Mouse (Mus musculus): Measurements from ENCODE around the gene Gm36079. TPM values are rescaled to one million over a fixed set of nuclear protein-coding genes. Genes with fewer than 3 reads are reported as not detected.
"Not testable (repeated sequence)": the region's sequence is repeated elsewhere in the genome, so short reads cannot be mapped to it uniquely, and the experiment has no call there.

The Gm36079 gene
- polyA plus RNA-seq (2015; fragmentation: Nextera tagmentation; extraction: Ambion mirVana): not detected in 2 replicates

DNA sequence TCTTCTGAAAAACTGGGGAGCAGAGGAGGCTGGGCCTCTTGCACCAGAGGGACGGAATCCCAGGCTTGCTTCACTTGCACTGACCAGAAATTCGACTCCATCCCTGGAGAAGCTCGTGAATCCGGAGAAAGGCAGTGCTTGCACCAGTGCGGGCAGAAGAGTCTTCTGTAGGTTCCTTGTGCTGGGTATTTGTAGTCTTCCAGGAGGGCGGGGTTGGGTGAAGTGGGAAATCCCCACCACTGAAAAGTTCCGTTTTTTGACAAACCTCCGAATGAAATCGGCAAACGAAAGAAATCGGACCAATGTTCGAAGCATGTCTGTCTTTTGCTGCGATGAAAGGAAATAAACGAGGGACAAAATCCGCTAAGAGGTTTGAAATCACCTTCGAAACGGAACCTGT lies at the start of gene Gm36079:
Gm36079 (minus strand) TSS at position 101 of the 400 bp plus-strand sequence.
- peaks cover 34% of the 10 kb centered on the region for H3K27me3 ChIP-seq
- H3K27ac ChIP-seq (replicated peaks); H3K4me1 ChIP-seq (replicated peaks); H3K4me2 ChIP-seq; H3K4me3 ChIP-seq (replicated peaks); H3K36me3 ChIP-seq (replicated peaks); ATAC-seq (ENCODE audit: insufficient read depth); H3K9me3 ChIP-seq (replicated peaks); H3K9ac ChIP-seq: not testable (repeated sequence)
- WGBS (ENCODE audit: insufficient replicate concordance): 0% methylated on average over 5 of the region's 17 CpGs

DNA sequence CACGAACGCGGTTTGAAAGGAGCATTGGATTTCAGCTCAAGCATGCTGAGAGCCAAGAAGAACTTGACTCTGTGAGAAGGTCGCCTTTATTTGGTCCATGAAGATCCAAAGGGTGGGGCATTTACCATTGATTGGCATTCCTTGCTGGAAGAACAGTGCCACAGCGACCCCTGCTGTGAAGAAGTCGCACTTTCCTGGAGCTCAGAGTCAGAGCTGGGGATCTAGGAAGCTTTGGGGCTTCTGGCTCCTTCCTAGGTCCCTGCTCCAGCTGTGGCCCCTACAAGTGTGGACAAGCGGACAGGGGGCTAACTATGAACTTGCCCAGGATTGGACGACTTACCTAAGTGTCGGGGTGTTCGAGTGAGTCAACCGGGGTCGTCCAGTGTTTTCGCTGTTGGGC lies 44.1 kb upstream of the Gm36079 start:
- H3K4me3 ChIP-seq (replicated peaks); H3K27me3 ChIP-seq; H3K9ac ChIP-seq; H3K27ac ChIP-seq (replicated peaks); H3K36me3 ChIP-seq (replicated peaks); H3K9me3 ChIP-seq (replicated peaks); ATAC-seq (ENCODE audit: insufficient read depth); H3K4me2 ChIP-seq; H3K4me1 ChIP-seq (replicated peaks): not testable (repeated sequence)
- WGBS (ENCODE audit: insufficient replicate concordance): no CpG with 5 or more reads among the region's 13 CpGs

DNA sequence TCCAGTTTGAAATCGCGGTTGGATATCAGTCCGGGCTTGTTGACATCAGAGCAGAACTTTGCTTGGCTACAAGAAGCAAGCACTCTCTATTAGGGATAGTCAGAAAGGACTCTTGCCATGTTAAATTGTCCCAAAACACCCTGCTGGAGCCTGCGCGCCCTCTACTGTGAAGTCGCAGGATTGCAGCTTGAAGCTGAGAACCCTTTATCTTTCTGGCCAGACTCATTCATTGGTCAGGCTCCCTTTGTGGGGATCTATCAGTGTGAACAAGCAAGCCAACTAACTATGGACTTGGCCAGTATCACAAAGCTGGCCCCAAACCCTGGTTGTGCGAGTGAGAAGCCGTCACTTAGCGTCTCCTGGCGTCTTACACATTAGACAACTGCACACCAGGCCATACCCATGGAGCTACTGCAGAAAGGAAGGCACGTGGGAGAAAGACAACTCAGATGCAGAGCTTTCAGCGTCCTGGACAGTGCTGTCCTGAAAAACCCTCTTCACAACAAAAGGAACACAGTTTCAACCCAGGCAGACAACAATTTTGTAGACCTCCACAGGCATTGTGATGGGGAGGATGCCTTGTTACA lies 43.3 kb upstream of the Gm36079 start:
- H3K4me1 ChIP-seq (replicated peaks); H3K4me2 ChIP-seq; H3K9me3 ChIP-seq (replicated peaks); ATAC-seq (ENCODE audit: insufficient read depth); H3K9ac ChIP-seq; H3K27ac ChIP-seq (replicated peaks); H3K27me3 ChIP-seq; H3K4me3 ChIP-seq (replicated peaks); H3K36me3 ChIP-seq (replicated peaks): not testable (repeated sequence)
- WGBS (ENCODE audit: insufficient replicate concordance): no CpG with 5 or more reads among the region's 12 CpGs

DNA sequence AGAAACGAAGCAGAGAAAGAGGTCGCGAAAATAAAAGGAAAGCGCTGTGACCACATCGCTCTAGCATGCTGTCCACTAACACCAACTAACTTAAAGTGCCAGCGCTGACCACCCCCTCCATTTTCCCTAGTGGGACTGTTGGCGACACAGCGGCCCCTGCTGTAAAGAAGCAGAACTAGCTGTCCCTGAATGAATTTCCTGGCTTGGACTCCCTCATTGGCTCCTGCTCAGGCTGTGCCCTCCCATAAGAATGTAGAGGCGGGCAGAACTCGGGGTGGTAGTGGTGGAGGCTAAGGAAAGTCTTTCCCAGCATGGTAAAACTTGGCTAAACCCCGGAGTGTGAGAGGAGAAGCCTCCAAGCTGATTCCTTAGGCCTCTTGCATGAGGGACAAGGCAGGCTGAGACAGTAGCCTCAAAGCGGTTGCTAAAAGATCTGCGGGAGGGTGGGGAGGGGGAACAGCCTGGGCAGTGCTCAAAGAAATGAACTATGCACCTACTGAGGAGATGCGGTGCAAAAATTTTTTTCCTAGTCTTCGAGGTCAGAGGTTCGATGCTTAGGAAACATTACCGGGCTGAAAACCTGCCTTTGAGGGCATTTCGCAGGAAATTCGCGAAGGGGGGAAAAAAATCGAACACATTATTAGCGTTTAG lies 36.8 kb upstream of the Gm36079 start:
- H3K27ac ChIP-seq (replicated peaks); H3K36me3 ChIP-seq (replicated peaks); H3K4me2 ChIP-seq; H3K9ac ChIP-seq; H3K4me3 ChIP-seq (replicated peaks); ATAC-seq (ENCODE audit: insufficient read depth); H3K27me3 ChIP-seq; H3K9me3 ChIP-seq (replicated peaks); H3K4me1 ChIP-seq (replicated peaks): not testable (repeated sequence)
- no CpG with 5 or more reads among the region's 22 CpGs for WGBS (ENCODE audit: insufficient replicate concordance)

DNA sequence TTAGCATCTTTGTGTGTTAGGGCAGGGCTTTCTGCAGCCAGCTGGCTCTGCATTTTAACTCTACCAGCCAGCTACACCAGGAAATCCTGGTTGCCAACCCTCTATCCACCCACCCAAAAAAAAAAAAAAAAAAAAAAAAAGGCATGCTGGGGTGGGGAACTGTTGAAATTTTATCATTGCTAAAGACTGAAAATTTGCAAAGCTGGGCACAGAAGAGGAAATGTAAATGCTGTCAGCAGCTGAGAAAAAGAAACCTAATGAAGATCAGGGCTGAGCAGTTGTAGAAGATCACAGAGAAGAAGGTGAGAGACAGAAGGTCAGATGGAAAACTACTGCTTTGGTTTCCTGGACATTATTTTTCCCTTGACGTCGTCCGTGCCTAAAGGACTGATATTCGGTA lies 36.1 kb upstream of the Gm36079 start:
- WGBS (ENCODE audit: insufficient replicate concordance): no CpG with 5 or more reads among the region's 4 CpGs
- not testable (repeated sequence) for H3K27ac ChIP-seq (replicated peaks); H3K9ac ChIP-seq; ATAC-seq (ENCODE audit: insufficient read depth); H3K9me3 ChIP-seq (replicated peaks); H3K4me2 ChIP-seq; H3K4me3 ChIP-seq (replicated peaks); H3K36me3 ChIP-seq (replicated peaks); H3K27me3 ChIP-seq; H3K4me1 ChIP-seq (replicated peaks)

- not testable (repeated sequence) for H3K9me3 ChIP-seq (replicated peaks); ATAC-seq (ENCODE audit: insufficient read depth); H3K4me3 ChIP-seq (replicated peaks); H3K9ac ChIP-seq; H3K36me3 ChIP-seq (replicated peaks); H3K27me3 ChIP-seq; H3K27ac ChIP-seq (replicated peaks); H3K4me1 ChIP-seq (replicated peaks); H3K4me2 ChIP-seq
Observed at GRCm38 (mm10) chr13:120052085-120052484, 25.3 kb upstream of the Gm36079 start, which contains the start of gene Gm21188. Gene Gm21188 (minus strand): TSS chr13:120052194.

DNA sequence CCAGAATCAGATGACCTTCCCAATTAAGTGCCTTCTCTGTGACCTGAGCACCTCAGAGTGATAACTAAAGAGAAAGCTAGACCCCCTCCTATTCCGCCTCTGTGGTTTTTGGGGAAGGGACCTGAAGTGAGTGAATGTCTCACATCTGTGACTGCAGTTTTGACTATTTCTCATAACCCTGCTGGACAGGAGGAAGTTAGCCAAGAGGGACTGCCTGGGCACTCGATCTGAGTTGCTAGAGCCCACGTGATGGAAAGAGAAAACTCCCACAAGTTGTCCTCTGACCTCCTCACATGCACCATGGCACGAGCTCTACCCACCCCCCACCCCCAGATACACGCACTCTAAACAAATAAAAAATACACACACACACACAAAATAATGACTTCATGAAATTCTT lies 21.8 kb upstream of the Gm36079 start:
- not testable (repeated sequence) for H3K27me3 ChIP-seq; H3K27ac ChIP-seq (replicated peaks); H3K4me3 ChIP-seq (replicated peaks); H3K36me3 ChIP-seq (replicated peaks); ATAC-seq (ENCODE audit: insufficient read depth); H3K9ac ChIP-seq; H3K9me3 ChIP-seq (replicated peaks); H3K4me1 ChIP-seq (replicated peaks); H3K4me2 ChIP-seq
- WGBS (ENCODE audit: insufficient replicate concordance): no CpG with 5 or more reads among the region's 5 CpGs

DNA sequence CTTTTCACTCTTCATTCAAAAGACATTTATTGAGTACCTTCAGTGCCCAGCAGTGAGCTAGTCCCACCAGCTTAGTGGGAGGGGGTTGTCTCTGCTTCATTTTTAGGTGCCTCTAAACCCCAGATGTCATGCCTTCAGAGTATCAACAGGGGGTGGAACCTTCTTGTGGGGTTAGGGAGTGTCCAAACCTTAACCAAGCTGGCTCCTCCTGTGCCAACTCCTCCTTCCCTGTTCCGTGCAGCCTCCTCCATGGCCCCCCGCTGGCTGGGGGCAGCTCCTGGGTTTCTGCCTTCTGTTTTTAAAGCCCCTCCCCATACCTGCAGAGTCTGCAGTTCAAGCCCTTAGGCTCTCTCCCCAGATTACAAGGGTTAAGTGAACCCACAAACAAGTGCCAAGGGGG lies 21.4 kb upstream of the Gm36079 start:
- not testable (repeated sequence) for H3K4me3 ChIP-seq (replicated peaks); H3K9me3 ChIP-seq (replicated peaks); H3K36me3 ChIP-seq (replicated peaks); H3K4me2 ChIP-seq; H3K27ac ChIP-seq (replicated peaks); H3K27me3 ChIP-seq; H3K9ac ChIP-seq; H3K4me1 ChIP-seq (replicated peaks)
- WGBS (ENCODE audit: insufficient replicate concordance): no CpG with 5 or more reads among the region's 2 CpGs
- ATAC-seq (ENCODE audit: insufficient read depth): peak; percentile 28; the same call in 1 of the 2 replicates

DNA sequence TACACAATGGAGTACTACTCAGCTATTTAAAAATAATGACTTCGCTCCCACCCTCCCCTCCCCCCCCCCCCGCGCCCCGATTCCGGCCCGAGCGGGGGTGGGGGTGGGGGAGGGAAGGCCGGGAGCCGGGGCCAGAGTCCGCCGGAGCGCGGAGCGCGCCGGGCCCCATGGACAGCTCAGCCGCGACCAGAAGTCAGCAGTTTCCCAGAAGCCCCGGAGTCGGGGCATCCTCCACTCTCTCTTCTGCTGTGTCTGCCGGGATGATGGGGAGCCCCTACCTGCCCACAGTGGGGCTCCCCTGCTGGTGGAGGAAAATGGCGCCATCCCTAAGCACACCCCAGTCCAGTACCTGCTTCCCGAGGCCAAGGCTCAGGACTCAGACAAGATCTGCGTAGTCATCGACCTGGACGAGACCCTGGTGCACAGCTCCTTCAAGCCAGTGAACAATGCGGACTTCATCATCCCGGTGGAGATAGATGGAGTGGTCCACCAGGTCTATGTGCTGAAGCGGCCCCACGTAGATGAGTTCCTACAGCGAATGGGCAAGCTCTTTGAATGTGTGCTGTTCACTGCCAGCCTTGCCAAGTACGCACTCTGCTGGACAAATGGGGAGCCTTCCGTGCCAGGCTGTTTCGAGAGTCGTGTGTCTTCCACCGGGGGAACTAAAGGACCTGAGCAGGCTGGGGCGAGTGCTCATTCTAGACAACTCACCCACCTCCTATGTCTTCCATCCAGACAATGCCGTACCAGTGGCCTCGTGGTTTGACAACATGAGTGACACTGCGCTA lies 19.8 kb upstream of the Gm36079 start:
- WGBS (ENCODE audit: insufficient replicate concordance): 2% methylated on average over 21 of the region's 40 CpGs
- ATAC-seq (ENCODE audit: insufficient read depth): not testable (repeated sequence)

GRCm38 (mm10) chr13:120041145-120041544 lies 14.3 kb upstream of the Gm36079 start:
- not testable (repeated sequence) for H3K27ac ChIP-seq (replicated peaks); ATAC-seq (ENCODE audit: insufficient read depth); H3K4me1 ChIP-seq (replicated peaks); H3K9me3 ChIP-seq (replicated peaks); H3K4me3 ChIP-seq (replicated peaks); H3K9ac ChIP-seq; H3K4me2 ChIP-seq; H3K36me3 ChIP-seq (replicated peaks)
- WGBS (ENCODE audit: insufficient replicate concordance): no CpG with 5 or more reads among the region's 1 CpGs
- peaks cover 16% of the 10 kb centered on the region for H3K27me3 ChIP-seq

More for the DNA sequence above, 19.8 kb upstream of the Gm36079 start:
- H3K27ac ChIP-seq (replicated peaks); H3K4me3 ChIP-seq (replicated peaks); H3K9me3 ChIP-seq (replicated peaks); H3K4me2 ChIP-seq; H3K36me3 ChIP-seq (replicated peaks); H3K4me1 ChIP-seq (replicated peaks); H3K9ac ChIP-seq; H3K27me3 ChIP-seq: not testable (repeated sequence)

DNA sequence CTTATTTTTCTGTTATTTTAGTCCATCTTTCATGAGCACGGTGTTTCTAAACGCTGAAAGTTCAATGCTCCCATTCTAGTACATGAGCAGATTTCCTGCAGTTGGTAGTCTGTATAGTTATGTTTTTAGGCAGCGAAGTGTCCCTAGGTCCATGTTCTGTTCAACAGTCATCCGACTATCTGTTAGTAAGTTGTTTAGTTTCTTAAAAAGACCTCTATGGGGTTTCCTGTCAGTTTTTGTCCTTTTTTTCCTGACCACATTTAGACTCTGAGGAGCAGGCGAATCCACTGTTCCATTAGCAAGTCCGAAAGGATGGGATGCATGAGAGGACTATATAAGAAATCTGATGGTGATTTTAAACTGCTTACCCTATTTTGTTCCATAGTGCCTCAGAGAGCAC lies 11.1 kb upstream of the Gm36079 start:
- not testable (repeated sequence) for H3K4me3 ChIP-seq (replicated peaks); H3K4me1 ChIP-seq (replicated peaks); H3K9me3 ChIP-seq (replicated peaks); ATAC-seq (ENCODE audit: insufficient read depth); H3K9ac ChIP-seq; H3K36me3 ChIP-seq (replicated peaks); H3K27ac ChIP-seq (replicated peaks); H3K4me2 ChIP-seq
- peaks cover 29% of the 10 kb centered on the region for H3K27me3 ChIP-seq
- WGBS (ENCODE audit: insufficient replicate concordance): 6% methylated on average over 6 of the region's 6 CpGs
